Mouse (Mus musculus): ENCODE results near the gene Apbb1ip. TPM values are rescaled to one million over a fixed set of nuclear protein-coding genes. Genes with fewer than 3 reads are reported as not detected.

Apbb1ip gene
- polyA plus RNA-seq, 1 experiment, result 1.4 TPM

DNA sequence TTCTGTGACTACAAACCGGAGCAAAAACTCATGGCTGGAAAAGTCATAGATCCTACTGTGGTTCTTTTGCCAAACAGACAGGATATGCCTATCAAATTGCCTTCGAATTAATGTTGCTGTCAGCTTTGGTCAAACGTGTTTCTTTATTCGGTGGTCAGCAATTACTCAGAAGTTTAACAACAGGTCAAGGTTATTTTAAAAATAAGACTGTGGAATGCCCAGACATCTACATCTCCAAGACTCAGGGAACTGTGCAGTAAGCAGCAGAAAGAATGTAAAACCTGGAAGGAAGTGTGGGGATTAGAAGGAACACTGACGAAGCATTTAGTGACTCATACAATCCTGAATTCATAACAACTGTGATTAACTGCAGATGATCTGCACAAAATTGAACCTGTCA is 40.0 kb downstream of the Apbb1ip start:
- H3K27me3 ChIP-seq (ENCODE audit: control insufficient read depth, insufficient read depth, low read length), result no peaks in the 10 kb centered on the region
- H3K4me1 ChIP-seq (ENCODE audit: control insufficient read depth, insufficient read depth, insufficient read length, low read length), result no peaks in the 10 kb centered on the region
- TF ChIP-seq CTCF (IDR thresholded peaks at IDR 0.05; ENCODE audit: extremely low read depth, insufficient read length, insufficient replicate concordance, low read depth, low read length) (no peak), POLR2A (IDR thresholded peaks at IDR 0.05; ENCODE audit: low read depth, low read length) (no peak)
- no peak overlapping the region for H3K4me3 ChIP-seq (ENCODE audit: low read depth, low read length)
- no peaks in the 10 kb centered on the region for H3K36me3 ChIP-seq (ENCODE audit: control insufficient read depth, insufficient read depth, low read length)
- no peak overlapping the region for H3K27ac ChIP-seq (ENCODE audit: insufficient read depth, low read depth, low read length)
- WGBS, result 69% methylated on average over 5 of the region's 5 CpGs

DNA sequence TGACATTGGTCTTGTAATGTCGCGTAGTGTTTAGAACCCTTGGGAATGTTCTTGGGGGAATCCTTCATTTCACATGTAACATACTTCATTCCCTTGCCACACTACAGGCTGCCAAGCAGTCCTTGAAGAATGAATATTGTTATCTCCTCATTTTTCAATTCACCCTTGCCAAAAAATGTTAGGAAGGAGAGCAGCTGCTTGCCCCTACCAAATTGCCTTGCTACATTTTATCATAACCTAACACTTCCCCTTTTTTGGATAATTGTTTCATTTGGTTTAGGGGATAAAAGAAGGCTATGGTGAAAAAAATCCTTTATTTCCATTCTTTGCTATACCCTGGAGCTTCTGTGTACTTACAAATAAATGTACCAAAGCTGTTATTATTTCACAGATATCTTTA is 41.8 kb downstream of the Apbb1ip start:
- 100% methylated on average over 2 of the region's 2 CpGs for WGBS
- H3K4me3 ChIP-seq (ENCODE audit: low read depth, low read length), result no peak overlapping the region
- H3K4me1 ChIP-seq (ENCODE audit: control insufficient read depth, insufficient read depth, insufficient read length, low read length), result no peaks in the 10 kb centered on the region
- H3K36me3 ChIP-seq (ENCODE audit: control insufficient read depth, insufficient read depth, low read length), result no peaks in the 10 kb centered on the region
- no peak for TF ChIP-seq POLR2A (IDR thresholded peaks at IDR 0.05; ENCODE audit: low read depth, low read length)
- no peak for TF ChIP-seq CTCF (IDR thresholded peaks at IDR 0.05; ENCODE audit: extremely low read depth, insufficient read length, insufficient replicate concordance, low read depth, low read length)
- H3K27ac ChIP-seq (ENCODE audit: insufficient read depth, low read depth, low read length), result no peak overlapping the region
- H3K27me3 ChIP-seq (ENCODE audit: control insufficient read depth, insufficient read depth, low read length), result no peaks in the 10 kb centered on the region

DNA sequence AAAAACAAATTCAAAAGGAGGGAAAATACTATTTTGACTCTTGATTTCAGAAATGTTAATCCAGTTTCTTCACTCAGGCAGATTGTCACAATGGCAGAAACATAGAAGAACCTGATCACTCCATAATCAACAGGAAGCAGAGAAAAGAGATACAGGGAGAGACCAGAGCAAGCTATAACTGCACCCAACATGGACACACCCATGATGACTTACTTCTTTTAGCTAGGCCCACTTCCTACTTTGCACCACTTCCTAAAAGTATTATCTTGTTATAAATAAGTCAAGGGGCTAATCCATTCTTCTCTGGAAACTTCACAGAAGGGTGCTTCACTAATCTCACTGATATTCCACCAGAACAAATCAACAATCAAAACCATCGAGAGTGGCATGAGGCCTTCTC is 42.3 kb downstream of the Apbb1ip start:
- Histone ChIP-seq H3K27ac (ENCODE audit: insufficient read depth, low read depth, low read length) (no peak overlapping the region), H3K4me1 (ENCODE audit: control insufficient read depth, insufficient read depth, insufficient read length, low read length) (no peaks in the 10 kb centered on the region), H3K36me3 (ENCODE audit: control insufficient read depth, insufficient read depth, low read length) (no peaks in the 10 kb centered on the region), H3K27me3 (ENCODE audit: control insufficient read depth, insufficient read depth, low read length) (no peaks in the 10 kb centered on the region), H3K4me3 (ENCODE audit: low read depth, low read length) (no peak overlapping the region)
- 41% methylated on average over 1 of the region's 1 CpGs for WGBS
- TF ChIP-seq POLR2A (IDR thresholded peaks at IDR 0.05; ENCODE audit: low read depth, low read length) (no peak), CTCF (IDR thresholded peaks at IDR 0.05; ENCODE audit: extremely low read depth, insufficient read length, insufficient replicate concordance, low read depth, low read length) (no peak)

DNA sequence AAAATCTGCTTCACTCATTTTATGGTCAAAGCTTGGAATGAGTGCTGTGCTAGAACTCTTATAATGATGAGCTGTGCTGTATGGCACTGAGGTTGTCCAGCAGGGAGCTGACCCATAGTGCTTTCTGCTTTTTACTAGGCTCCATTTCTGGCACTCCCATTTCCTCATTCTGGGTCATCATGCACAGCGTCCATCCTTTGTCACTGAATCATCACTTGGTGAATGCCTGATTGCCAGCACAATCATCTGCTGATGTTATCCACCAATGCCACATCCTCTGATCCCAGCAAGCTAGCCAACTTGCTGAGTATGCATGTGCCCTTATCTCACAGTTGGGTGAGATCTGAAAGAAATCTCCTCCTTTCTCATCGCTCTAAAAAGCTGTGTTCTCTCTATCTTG is 48.4 kb downstream of the Apbb1ip start:
- H3K36me3 ChIP-seq (ENCODE audit: control insufficient read depth, insufficient read depth, low read length), result no peaks in the 10 kb centered on the region
- WGBS, result 59% methylated on average over 2 of the region's 2 CpGs
- H3K4me3 ChIP-seq (ENCODE audit: low read depth, low read length), result no peak overlapping the region
- H3K4me1 ChIP-seq (ENCODE audit: control insufficient read depth, insufficient read depth, insufficient read length, low read length), result no peaks in the 10 kb centered on the region
- no peaks in the 10 kb centered on the region for H3K27me3 ChIP-seq (ENCODE audit: control insufficient read depth, insufficient read depth, low read length)
- H3K27ac ChIP-seq (ENCODE audit: insufficient read depth, low read depth, low read length), result no peak overlapping the region
- TF ChIP-seq CTCF (IDR thresholded peaks at IDR 0.05; ENCODE audit: extremely low read depth, insufficient read length, insufficient replicate concordance, low read depth, low read length) (no peak), POLR2A (IDR thresholded peaks at IDR 0.05; ENCODE audit: low read depth, low read length) (no peak)

DNA sequence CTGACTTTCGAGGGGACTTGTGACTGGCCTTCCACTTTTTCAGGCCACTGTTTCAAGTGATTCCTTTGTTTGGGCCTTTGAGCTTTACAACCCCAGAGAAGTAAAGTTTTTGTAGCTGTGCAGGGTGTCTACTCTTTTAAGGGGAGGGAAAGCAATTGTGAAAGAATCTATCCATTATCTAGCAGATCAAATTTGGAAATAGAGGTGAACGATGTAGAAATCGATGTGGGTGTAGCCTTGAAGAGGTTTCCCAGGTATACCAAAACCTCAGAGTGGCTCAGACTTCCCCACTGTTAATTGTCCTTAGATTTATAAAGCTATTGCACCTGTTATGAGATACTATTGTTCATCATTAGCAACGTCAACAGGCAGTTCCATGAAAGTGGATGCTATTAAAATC is 71.6 kb downstream of the Apbb1ip start:
- TF ChIP-seq CTCF (IDR thresholded peaks at IDR 0.05; ENCODE audit: extremely low read depth, insufficient read length, insufficient replicate concordance, low read depth, low read length) (no peak), POLR2A (IDR thresholded peaks at IDR 0.05; ENCODE audit: low read depth, low read length) (no peak)
- Histone ChIP-seq H3K27ac (ENCODE audit: insufficient read depth, low read depth, low read length) (no peak overlapping the region), H3K4me3 (ENCODE audit: low read depth, low read length) (no peak overlapping the region), H3K36me3 (ENCODE audit: control insufficient read depth, insufficient read depth, low read length) (no peaks in the 10 kb centered on the region), H3K4me1 (ENCODE audit: control insufficient read depth, insufficient read depth, insufficient read length, low read length) (no peaks in the 10 kb centered on the region), H3K27me3 (ENCODE audit: control insufficient read depth, insufficient read depth, low read length) (no peaks in the 10 kb centered on the region)
- WGBS, result 92% methylated on average over 4 of the region's 4 CpGs

DNA sequence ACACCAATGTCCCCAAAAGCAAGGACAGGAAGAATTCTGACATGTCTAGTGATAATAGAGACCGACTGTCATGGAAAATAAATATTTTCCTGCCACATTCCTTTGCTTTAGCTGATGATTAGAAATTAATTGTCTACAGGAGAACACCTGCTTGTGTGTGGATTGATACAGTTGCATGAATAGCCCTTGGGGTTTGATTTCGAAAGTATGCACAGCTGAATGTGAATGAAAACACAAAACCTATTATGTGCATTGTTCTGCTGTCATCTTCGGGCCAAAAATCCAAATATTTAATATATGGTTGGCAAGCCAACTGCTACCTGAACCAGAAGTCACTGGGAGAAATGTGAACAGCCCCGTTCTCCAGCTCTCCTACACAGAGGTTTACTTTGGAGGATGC is 78.0 kb downstream of the Apbb1ip start:
- Histone ChIP-seq H3K4me3 (ENCODE audit: low read depth, low read length) (no peak overlapping the region), H3K27me3 (ENCODE audit: control insufficient read depth, insufficient read depth, low read length) (no peaks in the 10 kb centered on the region), H3K36me3 (ENCODE audit: control insufficient read depth, insufficient read depth, low read length) (0 out of 2 replicates have a peak, but pooled peaks cover 2% of the 10 kb centered on the region), H3K27ac (ENCODE audit: insufficient read depth, low read depth, low read length) (no peak overlapping the region), H3K4me1 (ENCODE audit: control insufficient read depth, insufficient read depth, insufficient read length, low read length) (no peaks in the 10 kb centered on the region)
- WGBS, result 75% methylated on average over 4 of the region's 4 CpGs
- no peak for TF ChIP-seq CTCF (IDR thresholded peaks at IDR 0.05; ENCODE audit: extremely low read depth, insufficient read length, insufficient replicate concordance, low read depth, low read length)
- TF ChIP-seq POLR2A (IDR thresholded peaks at IDR 0.05; ENCODE audit: low read depth, low read length), result no peak

DNA sequence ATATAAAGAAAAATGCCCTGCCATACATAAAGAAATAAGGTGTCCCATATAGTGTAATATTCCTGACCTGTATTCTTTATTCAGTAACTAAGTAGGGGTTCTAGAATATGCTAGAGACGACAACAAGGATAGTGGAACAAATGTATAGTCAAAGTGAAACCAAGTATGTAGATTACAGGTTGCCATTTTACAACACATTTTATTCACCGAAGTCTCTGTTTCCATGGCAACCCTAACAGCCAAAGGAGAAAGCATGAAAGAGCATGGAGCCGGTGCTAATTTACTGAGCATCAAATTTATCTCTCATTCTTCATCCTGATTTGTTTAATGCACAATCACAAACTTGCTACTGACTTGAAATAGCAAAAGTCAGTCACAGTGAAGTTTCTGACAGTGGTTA is 83.6 kb downstream of the Apbb1ip start:
- Histone ChIP-seq H3K4me3 (ENCODE audit: low read depth, low read length) (no peak overlapping the region), H3K27ac (ENCODE audit: insufficient read depth, low read depth, low read length) (no peak overlapping the region), H3K27me3 (ENCODE audit: control insufficient read depth, insufficient read depth, low read length) (no peaks in the 10 kb centered on the region), H3K36me3 (ENCODE audit: control insufficient read depth, insufficient read depth, low read length) (0 out of 2 replicates have a peak, but pooled peaks cover 2% of the 10 kb centered on the region), H3K4me1 (ENCODE audit: control insufficient read depth, insufficient read depth, insufficient read length, low read length) (no peaks in the 10 kb centered on the region)
- WGBS, result 50% methylated on average over 3 of the region's 3 CpGs
- TF ChIP-seq POLR2A (IDR thresholded peaks at IDR 0.05; ENCODE audit: low read depth, low read length) (no peak), CTCF (IDR thresholded peaks at IDR 0.05; ENCODE audit: extremely low read depth, insufficient read length, insufficient replicate concordance, low read depth, low read length) (no peak)

DNA sequence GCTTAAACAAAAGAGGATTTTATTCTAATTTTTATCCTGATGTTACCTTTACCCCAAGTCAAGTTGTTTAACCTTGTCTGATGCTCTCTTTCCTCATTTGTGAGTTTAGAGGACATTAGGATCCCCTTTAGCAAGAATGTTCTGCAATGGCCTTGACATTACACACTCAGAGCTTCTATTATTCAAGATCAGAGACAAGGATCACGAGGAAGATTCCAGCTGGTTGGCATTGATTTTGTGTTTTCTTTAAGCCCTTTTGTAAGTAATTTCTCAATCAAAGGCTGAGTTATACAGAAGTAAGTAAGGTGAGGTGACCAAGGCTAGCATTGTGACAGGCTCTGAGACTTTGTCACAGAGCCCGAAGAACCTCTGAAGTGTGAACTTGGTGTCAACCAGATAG is 88.3 kb downstream of the Apbb1ip start:
- TF ChIP-seq POLR2A (IDR thresholded peaks at IDR 0.05; ENCODE audit: low read depth, low read length), result no peak
- no peak for TF ChIP-seq CTCF (IDR thresholded peaks at IDR 0.05; ENCODE audit: extremely low read depth, insufficient read length, insufficient replicate concordance, low read depth, low read length)
- H3K36me3 ChIP-seq (ENCODE audit: control insufficient read depth, insufficient read depth, low read length), result no peaks in the 10 kb centered on the region
- peaks cover 5% of the 10 kb centered on the region; the same call in 1 of the 2 replicates for H3K4me1 ChIP-seq (ENCODE audit: control insufficient read depth, insufficient read depth, insufficient read length, low read length)
- WGBS, result 85% methylated on average over 2 of the region's 2 CpGs
- H3K27me3 ChIP-seq (ENCODE audit: control insufficient read depth, insufficient read depth, low read length), result no peaks in the 10 kb centered on the region
- H3K4me3 ChIP-seq (ENCODE audit: low read depth, low read length), result no peak overlapping the region
- no peak overlapping the region for H3K27ac ChIP-seq (ENCODE audit: insufficient read depth, low read depth, low read length)

All from small intestine, adult 2 months (tissue).